Mouse (Mus musculus): Measurements from ENCODE around the gene Lamtor1. TPM values are rescaled to one million over a fixed set of nuclear protein-coding genes. Genes with fewer than 3 reads are reported as not detected.

The Lamtor1 gene
- polyA plus RNA-seq, 1 experiment from 2014 or later = 134 TPM

- Histone ChIP-seq H3K36me3 (ENCODE audit: control insufficient read depth, insufficient read depth, low read length) (no peaks in the 10 kb centered on the region), H3K9me3 (ENCODE audit: control insufficient read depth, low read length) (no peaks in the 10 kb centered on the region), H3K4me2 (ENCODE audit: low read depth) (no peak overlapping the region), H3K27me3 (ENCODE audit: control insufficient read depth, insufficient read depth, low read length) (no peaks in the 10 kb centered on the region), H3K4me1 (ENCODE audit: control insufficient read depth, insufficient read depth, low read length) (no peaks in the 10 kb centered on the region), H3K9ac (ENCODE audit: low read length) (no peak overlapping the region), H3K27ac (ENCODE audit: low read depth, low read length) (no peak overlapping the region), H3K4me3 (ENCODE audit: low read depth, low read length) (no peak overlapping the region)
- WGBS = 73% methylated on average over 13 of the region's 13 CpGs
- DNase-seq (ENCODE audit: low spot score) (no peak), ATAC-seq (ENCODE audit: insufficient read depth, low FRiP score, low TSS enrichment) (no peak)
These were observed 37.2 kb upstream of the Lamtor1 start for GRCm38 (mm10) chr7:101868241-101869162.

GRCm38 (mm10) chr7:101869163-101869500, 36.6 kb upstream of the Lamtor1 start:
- no peak for DNase-seq (ENCODE audit: low spot score)
- no peak overlapping the region for H3K9ac ChIP-seq (ENCODE audit: low read length)

GRCm38 (mm10) chr7:101870629-101871028, 35.1 kb upstream of the Lamtor1 start, which contains the start of gene Folr1:
Folr1 (minus strand) TSS chr7:101870788.
- Histone ChIP-seq H3K36me3 (ENCODE audit: control insufficient read depth, insufficient read depth, low read length) (no peaks in the 10 kb centered on the region), H3K4me3 (ENCODE audit: low read depth, low read length) (no peak within 1 kb of the TSS), H3K27me3 (ENCODE audit: control insufficient read depth, insufficient read depth, low read length) (no peaks in the 10 kb centered on the region), H3K9me3 (ENCODE audit: control insufficient read depth, low read length) (no peaks in the 10 kb centered on the region), H3K9ac (ENCODE audit: low read length) (no peak within 1 kb of the TSS), H3K27ac (ENCODE audit: low read depth, low read length) (no peak within 1 kb of the TSS), H3K4me2 (ENCODE audit: low read depth) (no peak within 1 kb of the TSS), H3K4me1 (ENCODE audit: control insufficient read depth, insufficient read depth, low read length) (no peaks in the 10 kb centered on the region)
- WGBS = 41% methylated on average over 2 of the region's 2 CpGs
- no peak for ATAC-seq (ENCODE audit: insufficient read depth, low FRiP score, low TSS enrichment)
- no peak for DNase-seq (ENCODE audit: low spot score)

More at GRCm38 (mm10) chr7:101869163-101869500, 36.6 kb upstream of the Lamtor1 start:
- Histone ChIP-seq H3K36me3 (ENCODE audit: control insufficient read depth, insufficient read depth, low read length) (no peaks in the 10 kb centered on the region), H3K4me1 (ENCODE audit: control insufficient read depth, insufficient read depth, low read length) (no peaks in the 10 kb centered on the region), H3K27ac (ENCODE audit: low read depth, low read length) (no peak overlapping the region), H3K4me3 (ENCODE audit: low read depth, low read length) (no peak overlapping the region), H3K4me2 (ENCODE audit: low read depth) (no peak overlapping the region), H3K27me3 (ENCODE audit: control insufficient read depth, insufficient read depth, low read length) (no peaks in the 10 kb centered on the region), H3K9me3 (ENCODE audit: control insufficient read depth, low read length) (no peaks in the 10 kb centered on the region)
- 78% methylated on average over 7 of the region's 7 CpGs for WGBS
- no peak for ATAC-seq (ENCODE audit: insufficient read depth, low FRiP score, low TSS enrichment)

GRCm38 (mm10) chr7:101871296-101871695, 34.4 kb upstream of the Lamtor1 start:
- ATAC-seq (ENCODE audit: insufficient read depth, low FRiP score, low TSS enrichment) (no peak), DNase-seq (ENCODE audit: low spot score) (no peak)
- H3K4me1 ChIP-seq (ENCODE audit: control insufficient read depth, insufficient read depth, low read length) = no peaks in the 10 kb centered on the region
- H3K4me3 ChIP-seq (ENCODE audit: low read depth, low read length) = no peak overlapping the region
- H3K27me3 ChIP-seq (ENCODE audit: control insufficient read depth, insufficient read depth, low read length) = no peaks in the 10 kb centered on the region
- H3K9ac ChIP-seq (ENCODE audit: low read length) = no peak overlapping the region
- WGBS = 83% methylated on average over 3 of the region's 3 CpGs
- no peak overlapping the region for H3K27ac ChIP-seq (ENCODE audit: low read depth, low read length)
- H3K9me3 ChIP-seq (ENCODE audit: control insufficient read depth, low read length) = no peaks in the 10 kb centered on the region
- no peak overlapping the region for H3K4me2 ChIP-seq (ENCODE audit: low read depth)
- H3K36me3 ChIP-seq (ENCODE audit: control insufficient read depth, insufficient read depth, low read length) = no peaks in the 10 kb centered on the region

GRCm38 (mm10) chr7:101875978-101876377, 29.7 kb upstream of the Lamtor1 start:
- Histone ChIP-seq H3K27me3 (ENCODE audit: control insufficient read depth, insufficient read depth, low read length) (no peaks in the 10 kb centered on the region), H3K9me3 (ENCODE audit: control insufficient read depth, low read length) (no peaks in the 10 kb centered on the region), H3K4me3 (ENCODE audit: low read depth, low read length) (no peak overlapping the region), H3K4me2 (ENCODE audit: low read depth) (no peak overlapping the region), H3K9ac (ENCODE audit: low read length) (no peak overlapping the region), H3K36me3 (ENCODE audit: control insufficient read depth, insufficient read depth, low read length) (no peaks in the 10 kb centered on the region), H3K4me1 (ENCODE audit: control insufficient read depth, insufficient read depth, low read length) (no peaks in the 10 kb centered on the region), H3K27ac (ENCODE audit: low read depth, low read length) (no peak overlapping the region)
- no peak for ATAC-seq (ENCODE audit: insufficient read depth, low FRiP score, low TSS enrichment)
- no peak for DNase-seq (ENCODE audit: low spot score)
- 90% methylated on average over 1 of the region's 1 CpGs for WGBS

GRCm38 (mm10) chr7:101880855-101881254, 24.8 kb upstream of the Lamtor1 start:
- Histone ChIP-seq H3K27ac (ENCODE audit: low read depth, low read length) (no peak overlapping the region), H3K9me3 (ENCODE audit: control insufficient read depth, low read length) (no peaks in the 10 kb centered on the region), H3K27me3 (ENCODE audit: control insufficient read depth, insufficient read depth, low read length) (no peaks in the 10 kb centered on the region), H3K4me2 (ENCODE audit: low read depth) (no peak overlapping the region), H3K4me3 (ENCODE audit: low read depth, low read length) (no peak overlapping the region), H3K36me3 (ENCODE audit: control insufficient read depth, insufficient read depth, low read length) (no peaks in the 10 kb centered on the region), H3K4me1 (ENCODE audit: control insufficient read depth, insufficient read depth, low read length) (no peaks in the 10 kb centered on the region), H3K9ac (ENCODE audit: low read length) (no peak overlapping the region)
- DNase-seq (ENCODE audit: low spot score) = no peak
- WGBS = 79% methylated on average over 4 of the region's 4 CpGs
- ATAC-seq (ENCODE audit: insufficient read depth, low FRiP score, low TSS enrichment) = no peak

- 66% methylated on average over 9 of the region's 9 CpGs for WGBS
- Histone ChIP-seq H3K27ac (ENCODE audit: low read depth, low read length) (no peak overlapping the region), H3K4me1 (ENCODE audit: control insufficient read depth, insufficient read depth, low read length) (no peaks in the 10 kb centered on the region), H3K36me3 (ENCODE audit: control insufficient read depth, insufficient read depth, low read length) (no peaks in the 10 kb centered on the region), H3K9ac (ENCODE audit: low read length) (no peak overlapping the region), H3K9me3 (ENCODE audit: control insufficient read depth, low read length) (no peaks in the 10 kb centered on the region), H3K4me2 (ENCODE audit: low read depth) (no peak overlapping the region), H3K27me3 (ENCODE audit: control insufficient read depth, insufficient read depth, low read length) (no peaks in the 10 kb centered on the region), H3K4me3 (ENCODE audit: low read depth, low read length) (no peak overlapping the region)
- no peak for DNase-seq (ENCODE audit: low spot score)
- no peak for ATAC-seq (ENCODE audit: insufficient read depth, low FRiP score, low TSS enrichment)
These were observed 23.1 kb upstream of the Lamtor1 start for GRCm38 (mm10) chr7:101882413-101883154.

- 96% methylated on average over 4 of the region's 4 CpGs for WGBS
These were observed 21.5 kb upstream of the Lamtor1 start for GRCm38 (mm10) chr7:101884160-101884559.

More at GRCm38 (mm10) chr7:101884160-101884559, 21.5 kb upstream of the Lamtor1 start:
- H3K4me1 ChIP-seq (ENCODE audit: control insufficient read depth, insufficient read depth, low read length) = no peaks in the 10 kb centered on the region
- no peak overlapping the region for H3K4me3 ChIP-seq (ENCODE audit: low read depth, low read length)
- no peaks in the 10 kb centered on the region for H3K36me3 ChIP-seq (ENCODE audit: control insufficient read depth, insufficient read depth, low read length)
- H3K9me3 ChIP-seq (ENCODE audit: control insufficient read depth, low read length) = no peaks in the 10 kb centered on the region
- no peak for ATAC-seq (ENCODE audit: insufficient read depth, low FRiP score, low TSS enrichment)
- H3K27ac ChIP-seq (ENCODE audit: low read depth, low read length) = no peak overlapping the region
- DNase-seq (ENCODE audit: low spot score) = no peak
- no peak overlapping the region for H3K4me2 ChIP-seq (ENCODE audit: low read depth)
- no peaks in the 10 kb centered on the region for H3K27me3 ChIP-seq (ENCODE audit: control insufficient read depth, insufficient read depth, low read length)
- H3K9ac ChIP-seq (ENCODE audit: low read length) = no peak overlapping the region
